Mouse (Mus musculus) liver, embryonic 14.5 days (tissue): ENCODE measurements around the gene Endou.

Source experiments
- CTCF ChIP-seq: IDR thresholded peaks from 2 replicates; pipeline ENCODE4 v1.5.1; 2016; ENCODE audit warnings: antibody characterized with exemption, low read depth, control low read depth
- EP300 ChIP-seq: IDR thresholded peaks from 2 replicates; pipeline ENCODE4 v1.6.1; 2016; ENCODE audit warnings: antibody characterized with exemption, low read depth

DNA sequence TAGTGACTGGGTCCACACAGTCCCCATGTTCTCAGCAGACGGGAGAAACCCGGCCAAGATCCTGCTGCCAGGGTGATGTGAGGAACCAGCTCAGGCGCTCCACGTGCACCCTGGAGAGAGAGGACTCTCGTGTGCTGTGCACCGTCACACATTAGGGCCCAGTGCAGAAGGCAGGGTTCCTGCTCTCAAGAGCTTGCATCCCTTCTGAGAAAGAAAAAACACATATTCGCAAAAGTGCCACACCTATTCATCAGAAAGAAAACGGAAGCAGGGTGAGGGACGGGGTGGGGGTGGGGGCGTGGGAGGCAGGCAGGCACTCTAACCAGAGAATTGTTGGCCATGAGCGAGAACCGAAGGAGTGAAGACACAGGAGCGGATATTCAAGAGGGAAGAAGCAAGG is 55.2 kb downstream of the Endou start:
- no peak for TF ChIP-seq CTCF
- TF ChIP-seq EP300, result no peak
